Mouse (Mus musculus): ENCODE data around the gene Acly. TPM values are rescaled to one million over a fixed set of nuclear protein-coding genes. Genes with fewer than 3 reads are reported as not detected.
A peak's percentile ranks its signal among the peaks of the same experiment; 100 is the strongest.

Acly gene
- polyA plus RNA-seq, 1 experiment from 2014 or later, result 218 TPM

- Histone ChIP-seq H3K4me2 (no peak overlapping the region), H3K27ac (replicated peaks) (no peak overlapping the region), H3K9ac (replicated peaks) (no peak overlapping the region), H3K4me3 (replicated peaks) (no peak overlapping the region), H3K4me1 (no peaks in the 10 kb centered on the region), H3K36me3 (peaks cover 90% of the 10 kb centered on the region), H3K27me3 (replicated peaks) (no peaks in the 10 kb centered on the region), H3K9me3 (replicated peaks) (no peaks in the 10 kb centered on the region)
- 96% methylated on average over 12 of the region's 12 CpGs for WGBS
- no peak for ATAC-seq (ENCODE audit: low FRiP score)
Observed at GRCm38 (mm10) chr11:100504990-100505660, 22.7 kb downstream of the Acly start.

GRCm38 (mm10) chr11:100501321-100501720, 26.5 kb downstream of the Acly start:
- no peak for ATAC-seq (ENCODE audit: low FRiP score)
- no peak overlapping the region for H3K27ac ChIP-seq (replicated peaks)
- no peak overlapping the region for H3K4me3 ChIP-seq (replicated peaks)
- no peaks in the 10 kb centered on the region for H3K27me3 ChIP-seq (replicated peaks)
- H3K36me3 ChIP-seq, result peaks cover 94% of the 10 kb centered on the region
- no peaks in the 10 kb centered on the region for H3K9me3 ChIP-seq (replicated peaks)
- no peak overlapping the region for H3K9ac ChIP-seq (replicated peaks)
- 50% methylated on average over 6 of the region's 6 CpGs for WGBS
- no peak overlapping the region for H3K4me2 ChIP-seq
- H3K4me1 ChIP-seq, result no peaks in the 10 kb centered on the region

GRCm38 (mm10) chr11:100500651-100501050, 27.1 kb downstream of the Acly start:
- no peak overlapping the region for H3K4me3 ChIP-seq (replicated peaks)
- peaks cover 94% of the 10 kb centered on the region for H3K36me3 ChIP-seq
- no peaks in the 10 kb centered on the region for H3K9me3 ChIP-seq (replicated peaks)
- no peak overlapping the region for H3K4me2 ChIP-seq
- no peaks in the 10 kb centered on the region for H3K27me3 ChIP-seq (replicated peaks)
- no peaks in the 10 kb centered on the region for H3K4me1 ChIP-seq
- no peak for ATAC-seq (ENCODE audit: low FRiP score)
- H3K9ac ChIP-seq (replicated peaks), result no peak overlapping the region
- no peak overlapping the region for H3K27ac ChIP-seq (replicated peaks)
- WGBS, result 86% methylated on average over 7 of the region's 7 CpGs

DNA sequence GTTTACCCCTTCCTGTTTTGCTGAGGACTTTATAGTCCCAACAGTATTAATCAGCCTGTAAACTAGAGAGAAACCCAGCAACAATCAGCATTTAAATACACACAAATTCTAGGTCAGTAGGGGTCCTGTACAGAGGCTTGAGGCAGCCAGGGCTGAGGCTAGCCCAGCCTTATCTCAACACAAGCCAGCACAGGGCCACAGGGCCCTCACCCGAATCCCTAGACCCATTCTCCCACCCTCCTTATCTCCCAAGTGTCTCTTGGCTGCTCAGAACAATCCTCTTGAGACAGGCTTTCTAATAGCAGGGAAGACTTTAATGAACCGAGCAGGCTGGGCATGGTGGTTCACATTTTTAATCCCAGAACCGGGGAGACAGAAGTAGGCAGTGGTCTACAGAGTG, 27.6 kb downstream of the Acly start:
- WGBS, result 80% methylated on average over 3 of the region's 3 CpGs

GRCm38 (mm10) chr11:100493771-100494170, 34.0 kb downstream of the Acly start:
- H3K9ac ChIP-seq (replicated peaks), result no peak overlapping the region
- no peak for ATAC-seq (ENCODE audit: low FRiP score)
- no peak overlapping the region for H3K27ac ChIP-seq (replicated peaks)
- peaks cover 93% of the 10 kb centered on the region for H3K36me3 ChIP-seq
- H3K4me3 ChIP-seq (replicated peaks), result no peak overlapping the region
- no peak overlapping the region for H3K4me2 ChIP-seq
- H3K9me3 ChIP-seq (replicated peaks), result no peaks in the 10 kb centered on the region
- no peaks in the 10 kb centered on the region for H3K27me3 ChIP-seq (replicated peaks)
- H3K4me1 ChIP-seq, result no peaks in the 10 kb centered on the region
- 92% methylated on average over 12 of the region's 12 CpGs for WGBS

More for the DNA sequence above, 27.6 kb downstream of the Acly start:
- Histone ChIP-seq H3K36me3 (peaks cover 94% of the 10 kb centered on the region), H3K4me2 (no peak overlapping the region), H3K4me3 (replicated peaks) (no peak overlapping the region), H3K27me3 (replicated peaks) (no peaks in the 10 kb centered on the region), H3K9ac (replicated peaks) (no peak overlapping the region), H3K27ac (replicated peaks) (no peak overlapping the region), H3K4me1 (no peaks in the 10 kb centered on the region), H3K9me3 (replicated peaks) (no peaks in the 10 kb centered on the region)
- no peak for ATAC-seq (ENCODE audit: low FRiP score)

DNA sequence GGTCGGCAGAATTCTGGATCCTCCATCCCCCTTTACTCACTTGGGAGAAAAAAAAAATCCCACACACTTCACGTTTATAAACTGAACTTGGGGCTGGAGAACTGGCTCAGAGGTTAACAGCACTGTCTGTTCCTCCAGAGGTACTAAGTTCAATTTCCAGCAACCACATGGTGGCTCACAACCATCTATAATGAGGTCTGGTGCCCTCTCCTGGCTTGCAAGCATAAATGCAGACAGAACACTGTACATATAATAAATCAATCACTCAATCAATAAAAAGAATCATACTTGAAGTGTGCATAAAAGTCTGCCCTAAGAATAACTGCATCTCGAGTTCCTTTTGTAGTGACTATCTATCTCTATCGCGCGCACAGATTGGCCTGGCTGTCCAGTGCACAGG, 36.8 kb downstream of the Acly start:
- no peak for ATAC-seq (ENCODE audit: low FRiP score)
- Histone ChIP-seq H3K9me3 (replicated peaks) (no peaks in the 10 kb centered on the region), H3K27ac (replicated peaks) (no peak overlapping the region), H3K27me3 (replicated peaks) (no peaks in the 10 kb centered on the region), H3K4me2 (no peak overlapping the region), H3K36me3 (peaks cover 88% of the 10 kb centered on the region), H3K9ac (replicated peaks) (no peak overlapping the region), H3K4me3 (replicated peaks) (no peak overlapping the region), H3K4me1 (no peaks in the 10 kb centered on the region)
- 91% methylated on average over 6 of the region's 6 CpGs for WGBS

DNA sequence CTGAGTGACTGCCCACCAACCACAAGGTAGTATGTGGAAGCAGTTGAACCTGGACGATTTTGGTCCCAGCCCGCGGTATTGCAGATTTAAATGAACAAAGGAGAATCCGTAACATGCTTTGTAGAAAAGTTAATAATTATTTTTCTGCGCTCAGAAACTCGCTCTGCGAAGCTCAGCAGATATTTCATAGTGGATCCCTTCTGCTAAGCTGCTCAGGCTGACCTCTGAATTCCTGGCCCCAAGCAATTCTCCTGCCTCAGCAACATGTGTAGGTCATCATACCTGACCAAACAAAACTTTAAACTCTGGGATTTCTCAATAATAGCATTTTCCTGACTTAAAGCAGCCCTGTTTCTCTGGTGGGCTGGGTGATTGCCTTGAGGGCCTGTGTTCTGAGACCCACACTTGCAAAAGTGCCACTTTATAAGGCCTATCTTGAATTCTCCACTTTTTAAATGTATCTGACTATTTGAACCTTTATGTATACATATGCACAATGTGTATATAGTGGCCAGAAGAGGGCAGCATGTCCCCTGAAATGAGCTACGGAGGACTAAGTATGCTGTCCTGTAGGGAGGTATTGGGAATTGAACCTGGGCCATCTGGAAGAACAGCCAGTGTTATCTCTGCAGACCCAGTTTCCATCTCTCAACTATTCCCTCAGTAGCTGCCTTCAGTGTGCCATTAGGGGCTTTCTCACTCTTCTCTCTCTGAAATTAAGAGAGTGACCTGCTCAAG, 41.8 kb downstream of the Acly start:
- H3K27ac ChIP-seq (replicated peaks), result no peak overlapping the region
- H3K4me1 ChIP-seq, result no peaks in the 10 kb centered on the region
- H3K4me2 ChIP-seq, result no peak overlapping the region
- H3K9ac ChIP-seq (replicated peaks), result no peak overlapping the region
- H3K36me3 ChIP-seq, result peaks cover 90% of the 10 kb centered on the region
- H3K27me3 ChIP-seq (replicated peaks), result no peaks in the 10 kb centered on the region
- H3K4me3 ChIP-seq (replicated peaks), result no peak overlapping the region
- WGBS, result 89% methylated on average over 8 of the region's 8 CpGs
- H3K9me3 ChIP-seq (replicated peaks), result no peaks in the 10 kb centered on the region
- ATAC-seq (ENCODE audit: low FRiP score), result no peak

GRCm38 (mm10) chr11:100484461-100484860, 43.3 kb downstream of the Acly start:
- 96% methylated on average over 3 of the region's 3 CpGs for WGBS
- Histone ChIP-seq H3K36me3 (peaks cover 88% of the 10 kb centered on the region), H3K9me3 (replicated peaks) (no peaks in the 10 kb centered on the region), H3K9ac (replicated peaks) (no peak overlapping the region), H3K4me3 (replicated peaks) (no peak overlapping the region), H3K4me1 (no peaks in the 10 kb centered on the region), H3K4me2 (no peak overlapping the region), H3K27ac (replicated peaks) (no peak overlapping the region), H3K27me3 (replicated peaks) (no peaks in the 10 kb centered on the region)
- ATAC-seq (ENCODE audit: low FRiP score), result no peak

- WGBS, result 93% methylated on average over 7 of the region's 7 CpGs
- Histone ChIP-seq H3K36me3 (peaks cover 76% of the 10 kb centered on the region), H3K9ac (replicated peaks) (no peak overlapping the region), H3K27ac (replicated peaks) (no peak overlapping the region), H3K4me1 (no peaks in the 10 kb centered on the region), H3K27me3 (replicated peaks) (no peaks in the 10 kb centered on the region), H3K4me3 (replicated peaks) (no peak overlapping the region), H3K4me2 (no peak overlapping the region), H3K9me3 (replicated peaks) (no peaks in the 10 kb centered on the region)
- no peak for ATAC-seq (ENCODE audit: low FRiP score)
Observed at GRCm38 (mm10) chr11:100479152-100479551, 48.6 kb downstream of the Acly start.

DNA sequence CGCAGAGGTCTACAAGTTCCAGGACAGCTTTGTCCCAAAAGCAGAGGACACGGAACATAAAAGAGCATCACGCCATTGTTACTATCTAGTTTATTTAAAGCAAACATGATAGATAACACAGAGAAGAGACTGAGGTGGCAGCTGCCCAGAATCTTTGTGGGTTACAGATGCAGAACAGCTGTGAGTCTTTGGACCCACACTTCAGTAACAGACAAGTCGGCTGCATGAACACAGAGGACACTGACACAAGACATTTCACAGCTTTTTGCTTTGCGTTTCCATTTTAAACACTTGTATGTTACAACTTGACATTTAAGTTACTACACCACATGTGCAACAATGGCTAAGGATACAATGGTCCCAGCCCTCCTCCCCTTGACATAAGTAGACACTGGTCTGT, 51.5 kb downstream of the Acly start:
- 93% methylated on average over 5 of the region's 5 CpGs for WGBS
- Histone ChIP-seq H3K36me3 (peaks cover 48% of the 10 kb centered on the region), H3K27ac (replicated peaks) (no peak overlapping the region), H3K9me3 (replicated peaks) (no peaks in the 10 kb centered on the region), H3K4me1 (peaks cover 2% of the 10 kb centered on the region), H3K27me3 (replicated peaks) (no peaks in the 10 kb centered on the region), H3K4me3 (replicated peaks) (no peak overlapping the region), H3K4me2 (no peak overlapping the region), H3K9ac (replicated peaks) (no peak overlapping the region)
- no peak for ATAC-seq (ENCODE audit: low FRiP score)

- Histone ChIP-seq H3K9ac (replicated peaks) (no peak overlapping the region), H3K27me3 (replicated peaks) (no peaks in the 10 kb centered on the region), H3K9me3 (replicated peaks) (no peaks in the 10 kb centered on the region), H3K4me2 (peak overlapping the region; percentile 61), H3K36me3 (peaks cover 19% of the 10 kb centered on the region), H3K4me3 (replicated peaks) (peak overlapping the region; percentile 91), H3K27ac (replicated peaks) (no peak overlapping the region; the same call in 1 of the 2 replicates), H3K4me1 (peaks cover 27% of the 10 kb centered on the region)
- 0 out of 2 replicates have a peak, but pooled peaks have one; percentile 17 for ATAC-seq (ENCODE audit: low FRiP score)
- 35% methylated on average over 5 of the region's 5 CpGs for WGBS
Observed at GRCm38 (mm10) chr11:100472935-100473295, 54.9 kb downstream of the Acly start.

Measured in neural tube, embryonic 15.5 days (tissue).